Mouse (Mus musculus) G1E (cell line): ENCODE measurements around the gene Tenm2. TPM values are rescaled to one million over a fixed set of nuclear protein-coding genes. Genes with fewer than 3 reads are reported as not detected.

Experiments used
- ATAC-seq: 2 replicates; pipeline ENCODE4 v1.8.0; 2016; ENCODE audit warnings: mild to moderate bottlenecking; ENCODE audit not compliant: insufficient number of reproducible peaks, poor library complexity, low FRiP score, severe bottlenecking; ENCODE audit errors: extremely low read depth
- DNase-seq: peaks from one replicate; pipeline ENCODE4 v3.0.0; 2012; ENCODE audit warnings: low spot score
- H3K27me3 ChIP-seq: 2 replicates; pipeline ENCODE4 v1.6.1; 2012; ENCODE audit warnings: mild to moderate bottlenecking, low read length, inconsistent platforms; ENCODE audit not compliant: insufficient read depth
- H3K36me3 ChIP-seq: replicated peaks from 2 replicates; pipeline ENCODE3; 2012; ENCODE audit warnings: mild to moderate bottlenecking, inconsistent platforms
- H3K4me1 ChIP-seq: 2 replicates; pipeline ENCODE4 v1.6.1; 2012; ENCODE audit warnings: low read depth, low read length, inconsistent platforms, mixed read lengths; ENCODE audit not compliant: insufficient read depth
- H3K4me3 ChIP-seq: 2 replicates; pipeline ENCODE4 v1.5.1; 2012; ENCODE audit warnings: low read depth, mild to moderate bottlenecking, inconsistent platforms, low read length, moderate library complexity, mixed read lengths
- H3K9me3 ChIP-seq: replicated peaks from 2 replicates; pipeline ENCODE4 v1.6.1; 2012; ENCODE audit warnings: inconsistent platforms
- CTCF ChIP-seq: IDR thresholded peaks from 2 replicates; pipeline ENCODE4 v1.5.1; 2012; ENCODE audit warnings: low read depth, low read length, inconsistent platforms, mixed read lengths
- GATA1 ChIP-seq: IDR thresholded peaks from 2 replicates; pipeline ENCODE4 v1.6.1; 2012; ENCODE audit warnings: borderline replicate concordance, low read length, inconsistent platforms, mixed read lengths
- GATA2 ChIP-seq: IDR thresholded peaks from 2 replicates; pipeline ENCODE4 v1.6.1; 2012; ENCODE audit warnings: low read depth, low read length, inconsistent platforms, borderline replicate concordance
- POLR2AphosphoS5 ChIP-seq: IDR thresholded peaks from 2 replicates; pipeline ENCODE4 v1.6.1; 2012; ENCODE audit warnings: low read depth, low read length, inconsistent platforms; ENCODE audit not compliant: insufficient replicate concordance
- TAL1 ChIP-seq: conservative IDR thresholded peaks from 2 replicates; pipeline ENCODE4 v1.6.1; 2012; ENCODE audit warnings: low read depth, low read length, inconsistent platforms, mixed read lengths
- polyA plus RNA-seq: library from polyadenylated mRNA; stranded (reverse); fragments of >175 nt; gene quantifications from 2 replicates; pipeline ENCODE4 v1.2.3, GENCODE M21; 2012
- total RNA-seq, 2 experiments: library from RNA; stranded (forward) in 1 of 2; stranded (reverse) in 1 of 2; fragments of 200-1000 nt in 1 of 2; fragments of >200 nt in 1 of 2; fragmentation: Nextera tagmentation in 1 of 2; gene quantifications; 2 replicates each; pipeline ENCODE4 v1.2.3; 2014 to 2017

Gene Tenm2
- total and polyA plus RNA-seq, 3 experiments = 0.44 TPM; not detected in 2

DNA sequence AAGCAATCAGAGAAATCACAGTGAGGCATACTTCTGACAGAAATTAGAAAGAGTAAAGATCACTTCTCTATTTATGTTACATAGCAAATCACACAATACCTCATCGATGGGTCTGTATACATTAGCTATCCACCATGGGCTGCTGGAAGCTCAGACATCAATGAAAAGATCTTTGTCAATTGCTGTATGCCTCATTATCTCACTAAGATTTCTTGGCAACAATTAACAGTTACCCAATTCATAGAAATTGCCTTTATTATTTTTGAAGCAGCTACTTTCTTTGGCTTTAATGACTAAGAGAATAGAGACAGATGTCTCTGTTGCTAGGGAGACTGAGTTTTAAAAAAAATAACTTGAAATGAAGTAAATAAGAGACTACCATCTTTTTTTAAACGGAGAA is 106.9 kb downstream of the Tenm2 start:
- no peaks in the 10 kb centered on the region for H3K36me3 ChIP-seq
- no peaks in the 10 kb centered on the region for H3K4me1 ChIP-seq
- DNase-seq = no peak
- no peaks in the 10 kb centered on the region for H3K27me3 ChIP-seq
- TF ChIP-seq CTCF (no peak), TAL1 (no peak), GATA2 (no peak), POLR2AphosphoS5 (no peak), GATA1 (no peak)
- no peak for ATAC-seq
- H3K9me3 ChIP-seq = no peaks in the 10 kb centered on the region
- no peak overlapping the region for H3K4me3 ChIP-seq

DNA sequence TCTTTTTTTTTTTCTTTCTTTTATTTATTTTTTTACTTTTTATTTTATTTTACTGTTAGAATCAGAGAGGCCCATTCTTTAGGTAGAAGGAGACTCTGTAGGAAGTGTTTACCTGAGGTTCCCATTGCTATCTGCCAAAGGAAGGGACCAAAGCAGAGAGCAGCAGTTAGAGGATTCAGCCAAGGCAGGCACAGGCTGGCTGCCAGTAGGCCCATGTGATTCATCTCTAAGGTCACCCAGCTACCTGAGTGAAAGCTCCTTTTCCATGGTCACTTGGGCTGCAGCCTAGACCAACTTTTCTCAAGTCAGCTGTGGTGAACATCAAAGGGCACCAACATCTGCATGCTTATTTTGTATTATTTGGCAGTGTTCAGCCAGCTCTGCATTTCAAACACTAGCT is 117.7 kb downstream of the Tenm2 start:
- H3K27me3 ChIP-seq = no peaks in the 10 kb centered on the region
- TF ChIP-seq GATA1 = no peak
- TF ChIP-seq POLR2AphosphoS5 = no peak
- TF ChIP-seq TAL1 = no peak
- TF ChIP-seq CTCF = no peak
- no peak for TF ChIP-seq GATA2
- no peaks in the 10 kb centered on the region for H3K4me1 ChIP-seq
- no peaks in the 10 kb centered on the region for H3K9me3 ChIP-seq
- no peak for ATAC-seq
- DNase-seq = no peak
- H3K4me3 ChIP-seq = no peak overlapping the region
- H3K36me3 ChIP-seq = no peaks in the 10 kb centered on the region

- no peak for DNase-seq
- H3K4me1 ChIP-seq = no peaks in the 10 kb centered on the region
- H3K27me3 ChIP-seq = no peaks in the 10 kb centered on the region
- 0 out of 2 replicates have a peak, but pooled peaks cover 3% of the 10 kb centered on the region for H3K9me3 ChIP-seq
- no peak overlapping the region for H3K4me3 ChIP-seq
- no peaks in the 10 kb centered on the region for H3K36me3 ChIP-seq
- no peak for TF ChIP-seq CTCF
- no peak for TF ChIP-seq GATA2
- no peak for TF ChIP-seq GATA1
- TF ChIP-seq TAL1 = no peak
- no peak for TF ChIP-seq POLR2AphosphoS5
- no peak for ATAC-seq
These were observed 120.6 kb downstream of the Tenm2 start for GRCm38 (mm10) chr11:37115188-37115587.

GRCm38 (mm10) chr11:37107069-37107468 is 128.7 kb downstream of the Tenm2 start:
- H3K9me3 ChIP-seq = no peaks in the 10 kb centered on the region
- no peaks in the 10 kb centered on the region for H3K27me3 ChIP-seq
- no peaks in the 10 kb centered on the region for H3K4me1 ChIP-seq
- no peak for ATAC-seq
- no peak for DNase-seq
- no peak overlapping the region for H3K4me3 ChIP-seq
- no peaks in the 10 kb centered on the region for H3K36me3 ChIP-seq
- TF ChIP-seq GATA1 (no peak), POLR2AphosphoS5 (no peak), TAL1 (no peak), GATA2 (no peak), CTCF (no peak)

- Histone ChIP-seq H3K9me3 (no peaks in the 10 kb centered on the region), H3K36me3 (no peaks in the 10 kb centered on the region), H3K4me3 (no peak overlapping the region), H3K4me1 (no peaks in the 10 kb centered on the region), H3K27me3 (no peaks in the 10 kb centered on the region)
- ATAC-seq (no peak), DNase-seq (no peak)
- TF ChIP-seq POLR2AphosphoS5 (no peak), GATA1 (no peak), CTCF (no peak), TAL1 (no peak), GATA2 (no peak)
These were observed 156.4 kb downstream of the Tenm2 start for GRCm38 (mm10) chr11:37079403-37079802.

GRCm38 (mm10) chr11:37076989-37077598 is 158.7 kb downstream of the Tenm2 start:
- no peak for TF ChIP-seq GATA1
- no peak for TF ChIP-seq TAL1
- TF ChIP-seq CTCF = no peak
- TF ChIP-seq GATA2 = no peak
- no peak for TF ChIP-seq POLR2AphosphoS5
- H3K36me3 ChIP-seq = no peaks in the 10 kb centered on the region
- DNase-seq (no peak), ATAC-seq (no peak)
- no peaks in the 10 kb centered on the region for H3K27me3 ChIP-seq
- H3K4me1 ChIP-seq = no peaks in the 10 kb centered on the region
- no peaks in the 10 kb centered on the region for H3K9me3 ChIP-seq
- no peak overlapping the region for H3K4me3 ChIP-seq

GRCm38 (mm10) chr11:37075349-37075748 is 160.4 kb downstream of the Tenm2 start:
- ATAC-seq = no peak
- Histone ChIP-seq H3K27me3 (no peaks in the 10 kb centered on the region), H3K4me3 (no peak overlapping the region), H3K4me1 (no peaks in the 10 kb centered on the region), H3K36me3 (no peaks in the 10 kb centered on the region), H3K9me3 (no peaks in the 10 kb centered on the region)
- no peak for DNase-seq
- no peak for TF ChIP-seq POLR2AphosphoS5
- no peak for TF ChIP-seq GATA2
- TF ChIP-seq CTCF = no peak
- TF ChIP-seq TAL1 = no peak
- no peak for TF ChIP-seq GATA1
